Mouse (Mus musculus) heart, adult 2 months (tissue): ENCODE results near the gene Pprc1.

Experiments
- CTCF ChIP-seq: fragments of 200-600 bp; IDR thresholded peaks from 2 replicates; pipeline ENCODE4 v1.8.1; 2022; ENCODE audit warnings: antibody characterized with exemption, mild to moderate bottlenecking, moderate library complexity
- POLR2A ChIP-seq: fragments of 200-500 bp; IDR thresholded peaks from 2 replicates; pipeline ENCODE4 v1.6.1; 2011; ENCODE audit warnings: mild to moderate bottlenecking, low read depth, low read length, control low read depth; ENCODE audit not compliant: insufficient read depth

- TF ChIP-seq CTCF: no peak
- TF ChIP-seq POLR2A: no peak
Measured at GRCm38 (mm10) chr19:46033911-46034310, 10.8 kb upstream of the Pprc1 start.
